Mouse (Mus musculus) ES-Bruce4 (cell line): Measurements from ENCODE around the gene Rnase12.
A peak's percentile ranks its signal among the peaks of the same experiment; 100 is the strongest.

ENCODE experiments used
- CTCF ChIP-seq: IDR thresholded peaks from one replicate; pipeline ENCODE4 v1.8.1; 2011; ENCODE audit warnings: low read depth, low read length
- EP300 ChIP-seq: IDR thresholded peaks from 2 replicates; pipeline ENCODE4 v1.6.1; 2011; ENCODE audit warnings: low read depth, low read length; ENCODE audit not compliant: insufficient read depth
- POLR2A ChIP-seq: IDR thresholded peaks from one replicate; pipeline ENCODE4 v1.8.1; 2011; ENCODE audit warnings: low read length; ENCODE audit not compliant: insufficient read depth

GRCm38 (mm10) chr14:51026391-51027133 lies 30.9 kb downstream of the Rnase12 start:
- TF ChIP-seq CTCF (peak; percentile 34), EP300 (no peak), POLR2A (no peak)
